In genomic region chr9:37139514-37139913, GRCm38 (mm10) we compare ENCODE assay signal across 8 mouse cellular contexts. TPM values are rescaled to one million over a fixed set of nuclear protein-coding genes. Genes with fewer than 3 reads are reported as not detected.
DNase-seq lines count a peak whose midpoint lies in the region; ATAC-seq and TF ChIP-seq lines count a peak whose summit lies in the region.

No protein-coding gene starts in this region.

- peak; percentile 91 for ATAC-seq in intestine, embryonic 15.5 days
- peak; percentile 84 for ATAC-seq in lung, embryonic 16.5 days (ENCODE audit: low read depth)

- H3K9me3 ChIP-seq in intestine, embryonic 15.5 days = no peaks in the 10 kb centered on the region
- no peaks in the 10 kb centered on the region for H3K9me3 ChIP-seq in lung, embryonic 16.5 days (ENCODE audit: control insufficient read depth, low read length)

- H3K27me3 ChIP-seq in intestine, embryonic 15.5 days (replicated peaks) = no peaks in the 10 kb centered on the region
- peaks cover 5% of the 10 kb centered on the region; the same call in 1 of the 2 replicates for H3K27me3 ChIP-seq in lung, embryonic 16.5 days (ENCODE audit: control insufficient read depth, insufficient read depth, low read depth, low read length)

- intact Hi-C loops in left cerebral cortex, adult 2 months (cut with DNase I) = no loop called here

- TF ChIP-seq CTCF in left cerebral cortex, adult 2 months (IDR thresholded peaks at IDR 0.05) = no peak

- peak overlapping the region; percentile 40; the same call in 1 of the 2 replicates for H3K27ac ChIP-seq in left cerebral cortex, adult 2 months
- H3K27ac ChIP-seq in intestine, embryonic 15.5 days = no peak overlapping the region
- H3K27ac ChIP-seq in lung, embryonic 16.5 days (ENCODE audit: low read length) = no peak overlapping the region

- 6% methylated on average over 8 of the region's 8 CpGs for WGBS in intestine, embryonic 15.5 days
- 4% methylated on average over 8 of the region's 8 CpGs for WGBS in lung, embryonic 16.5 days

- H3K4me3 ChIP-seq in left cerebral cortex, adult 2 months = no peak overlapping the region
- no peak overlapping the region for H3K4me3 ChIP-seq in intestine, embryonic 15.5 days (replicated peaks)
- H3K4me3 ChIP-seq in lung, embryonic 16.5 days (ENCODE audit: low read length) = no peak overlapping the region

- no peak overlapping the region for H3K9ac ChIP-seq in intestine, embryonic 15.5 days
- no peak overlapping the region for H3K9ac ChIP-seq in lung, embryonic 16.5 days (ENCODE audit: low read length)

- H3K36me3 ChIP-seq in intestine, embryonic 15.5 days = no peaks in the 10 kb centered on the region
- H3K36me3 ChIP-seq in lung, embryonic 16.5 days (ENCODE audit: control insufficient read depth, insufficient read depth, low read length) = no peaks in the 10 kb centered on the region

- H3K4me2 ChIP-seq in intestine, embryonic 15.5 days (replicated peaks) = peak overlapping the region; percentile 45
- H3K4me2 ChIP-seq in lung, embryonic 16.5 days (ENCODE audit: low read depth, low read length) = peak overlapping the region; percentile 15

- peaks cover 20% of the 10 kb centered on the region for H3K4me1 ChIP-seq in intestine, embryonic 15.5 days (replicated peaks)
- peaks cover 20% of the 10 kb centered on the region for H3K4me1 ChIP-seq in lung, embryonic 16.5 days (replicated peaks; ENCODE audit: control insufficient read depth, insufficient read depth, low read length)

- DNase-seq in left cerebral cortex, adult 2 months (ENCODE audit: extremely low spot score in 1 of 2, low spot score in 2 of 2) = no peak
- no peak for DNase-seq in left cerebral cortex, adult 8-10 months (ENCODE audit: low spot score in 2 of 2)
- DNase-seq in gastrocnemius, adult 8-10 months (ENCODE audit: low spot score in 2 of 2) = peak; percentile 78 to 86
- peak; percentile 50 for DNase-seq in yolk sac, embryonic 10.5 days (ENCODE audit: low spot score)
- DNase-seq in frontal cortex, postnatal 14 days (ENCODE audit: low spot score in 2 of 2) = no peak
- no peak for DNase-seq in spleen, postnatal 14 days (ENCODE audit: low spot score in 2 of 2)

RNA-seq across cellular contexts. Expression of gene Pknox2, which starts 7.7 kb away (rescaled TPM):
- total RNA-seq in left cerebral cortex, adult 2 months (2021) = 10 to 100 TPM; 79.1 to 84.5 TPM
- 10 to 100 TPM; 74.9 to 86.8 (median 78.3) TPM for total RNA-seq in left cerebral cortex, adult 8-10 months (2022)
- 10 to 100 TPM; 31.7 to 55.3 (median 36.5) TPM for total RNA-seq in gastrocnemius, adult 8-10 months (2022)
- 7.9 and 8.2 TPM in 2 replicates for polyA plus RNA-seq in intestine, embryonic 15.5 days (2015; fragmentation: Nextera tagmentation; extraction: Ambion mirVana)
- 11.7 and 12.8 TPM in 2 replicates for polyA plus RNA-seq in lung, embryonic 16.5 days (2015; fragmentation: Nextera tagmentation; extraction: Ambion mirVana)

Comparison
In these comparisons a context has a peak if more than half of its experiments do, and no peak if none do; other contexts are left out.
1. DNase-seq: peak in gastrocnemius, adult 8-10 months (2 of 2) and yolk sac, embryonic 10.5 days (single experiment); none in left cerebral cortex, adult 2 months (0 of 2), left cerebral cortex, adult 8-10 months (0 of 2), frontal cortex, postnatal 14 days (0 of 2) and spleen, postnatal 14 days (0 of 2).